Mouse (Mus musculus): ENCODE data around the gene Cenpk.
"Not testable (repeated sequence)": the region's sequence is repeated elsewhere in the genome, so short reads cannot be mapped to it uniquely, and the experiment has no call there.

Cenpk gene

DNA sequence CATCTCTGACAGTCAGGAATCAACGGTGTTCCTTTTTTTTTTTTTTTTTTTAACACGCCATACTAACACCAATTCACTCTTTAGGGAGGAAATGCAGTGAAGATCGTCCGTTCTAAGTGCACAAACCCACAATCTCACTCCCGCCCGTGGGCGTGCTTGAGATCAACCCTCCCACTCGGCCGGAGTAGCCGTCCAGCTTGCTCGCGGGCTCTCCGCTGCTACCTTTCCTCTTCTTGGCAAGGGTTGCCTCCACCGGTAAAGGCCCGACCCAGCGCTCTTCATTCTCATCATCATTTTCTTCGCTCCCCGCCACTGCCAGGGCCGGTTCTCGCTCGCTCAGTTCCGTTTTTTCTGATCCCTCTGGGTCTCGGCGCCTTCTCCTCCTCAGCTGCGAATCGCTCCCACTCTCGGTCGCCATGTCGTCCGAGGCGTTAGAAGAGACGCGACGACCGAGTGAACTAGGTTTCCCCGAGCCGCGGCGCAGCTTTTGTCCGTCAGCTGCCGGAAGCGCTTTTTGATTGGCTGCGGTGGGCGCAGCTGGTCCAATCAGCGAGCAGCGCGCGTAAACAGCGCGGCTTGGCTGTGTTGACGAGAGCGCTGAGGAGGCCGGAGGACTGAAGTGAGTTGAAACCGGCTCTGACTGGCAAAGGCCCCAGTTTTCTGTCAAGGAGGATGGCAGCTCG is at the start of gene Cenpk, which contains the start of gene Ppwd1:
Gene Cenpk (plus strand): TSS at position 228 of the 683 bp plus-strand sequence.
Gene Ppwd1 (minus strand): TSS at position 460 of the 683 bp plus-strand sequence.
- peak; percentile 93 for DNase-seq (ENCODE audit: low read depth, low spot score)

- peak; percentile 96 for DNase-seq (ENCODE audit: low read depth, low spot score)
Measured at GRCm38 (mm10) chr13:104178650-104179121, 49.7 kb upstream of the Cenpk start, which contains the start of gene Trim23. Gene Trim23, plus strand, starts transcription at chr13:104178797.

- no peak for DNase-seq (ENCODE audit: low read depth, low spot score)
Measured at GRCm38 (mm10) chr13:104179176-104179888, 49.1 kb upstream of the Cenpk start.

GRCm38 (mm10) chr13:104187357-104187756 is 41.1 kb upstream of the Cenpk start:
- DNase-seq (ENCODE audit: low read depth, low spot score) = no peak

GRCm38 (mm10) chr13:104195891-104196290 is 32.5 kb upstream of the Cenpk start:
- not testable (repeated sequence) for DNase-seq (ENCODE audit: low read depth, low spot score)

DNA sequence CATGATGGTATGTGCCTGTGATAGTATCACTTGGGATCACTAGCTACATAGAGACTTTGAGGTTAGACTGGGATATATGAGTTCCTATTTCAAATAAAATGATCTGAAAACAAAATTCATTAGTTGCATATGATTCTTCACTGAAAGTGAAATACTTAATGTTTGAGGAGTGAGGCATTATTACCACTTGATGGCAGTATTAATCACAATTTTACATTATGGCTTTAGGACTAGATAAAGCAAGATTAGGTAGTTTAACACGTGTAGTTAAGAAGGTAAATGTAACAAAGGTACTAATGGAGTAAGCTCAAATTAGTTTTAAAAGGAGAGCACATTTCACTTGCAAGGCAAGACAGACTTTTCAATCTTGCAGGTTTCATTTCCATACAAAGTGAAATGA is 24.1 kb upstream of the Cenpk start:
- DNase-seq (ENCODE audit: low read depth, low spot score) = no peak

DNA sequence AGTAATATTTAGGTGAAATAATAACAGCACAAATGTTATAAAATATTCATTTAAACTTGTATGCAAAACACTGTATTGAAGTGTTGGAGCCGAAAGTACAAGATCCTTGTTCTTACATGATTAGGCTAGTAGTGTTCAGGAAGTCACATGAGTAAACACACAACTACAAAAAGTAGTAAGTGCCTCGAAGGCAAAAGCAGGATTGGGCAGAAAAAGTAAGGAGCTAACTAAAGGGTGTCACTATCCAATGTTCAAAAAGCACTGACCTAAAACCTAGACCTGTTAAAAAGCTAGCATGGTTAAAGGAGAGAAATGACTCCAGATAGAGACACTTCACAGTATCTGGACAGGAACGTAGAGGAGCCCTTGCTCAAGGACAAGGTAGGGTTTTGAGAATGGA is 933 bp upstream of the Cenpk start:
- no peak for DNase-seq (ENCODE audit: low read depth, low spot score)

GRCm38 (mm10) chr13:104229181-104229580 is 770 bp downstream of the Cenpk start:
- no peak for DNase-seq (ENCODE audit: low read depth, low spot score)

- DNase-seq (ENCODE audit: low read depth, low spot score) = no peak
Measured at GRCm38 (mm10) chr13:104258997-104259396, 30.6 kb downstream of the Cenpk start.

DNA sequence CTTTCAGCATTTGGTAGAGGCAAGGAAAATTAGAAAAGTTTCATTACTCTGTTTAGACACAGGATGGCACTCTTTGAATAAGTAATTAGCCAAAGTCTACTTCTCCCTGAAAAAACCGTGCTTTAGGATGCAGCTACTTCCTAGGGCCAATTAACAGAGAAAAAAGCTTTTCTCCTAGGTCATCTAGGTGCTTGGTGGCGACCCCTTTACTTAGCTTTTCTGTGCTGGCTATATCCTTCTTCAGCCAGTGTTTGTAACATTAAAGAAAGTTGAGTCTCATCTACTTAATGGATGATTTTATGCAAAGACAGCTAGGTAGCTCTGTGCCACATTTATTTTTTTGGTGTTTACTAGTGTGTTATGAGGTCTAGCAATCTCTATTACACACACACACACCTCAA is 56.6 kb downstream of the Cenpk start:
- DNase-seq (ENCODE audit: low read depth, low spot score) = no peak

- no peak for DNase-seq (ENCODE audit: low read depth, low spot score)
Measured at GRCm38 (mm10) chr13:104285737-104286311, 57.4 kb downstream of the Cenpk start.

DNA sequence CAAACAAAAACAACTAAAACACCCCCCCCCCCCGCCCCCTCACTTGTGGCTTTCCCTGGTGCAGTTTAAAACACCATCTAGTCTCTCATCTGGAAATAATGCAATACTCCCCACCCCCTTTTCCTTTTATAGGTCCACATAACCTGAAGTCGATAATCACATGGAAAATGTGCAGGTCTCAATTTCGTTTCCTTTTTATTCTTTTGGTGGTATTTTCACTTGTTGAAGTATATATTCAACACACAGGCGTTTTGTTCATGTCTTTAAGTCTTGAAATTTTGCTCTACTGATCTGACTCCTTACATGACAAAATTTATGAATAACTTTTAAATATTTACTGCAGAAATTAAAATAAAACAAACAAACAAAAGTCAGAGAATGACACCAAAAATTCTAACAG is 57.9 kb downstream of the Cenpk start:
- no peak for DNase-seq (ENCODE audit: low read depth, low spot score)

GRCm38 (mm10) chr13:104286897-104287309 is 58.5 kb downstream of the Cenpk start:
- DNase-seq (ENCODE audit: low read depth, low spot score) = peak; percentile 77

- no peak for DNase-seq (ENCODE audit: low read depth, low spot score)
Measured at GRCm38 (mm10) chr13:104287366-104288225, 59.2 kb downstream of the Cenpk start, which contains the start of gene Adamts6. Gene Adamts6, plus strand, starts transcription at chr13:104287835.

DNA sequence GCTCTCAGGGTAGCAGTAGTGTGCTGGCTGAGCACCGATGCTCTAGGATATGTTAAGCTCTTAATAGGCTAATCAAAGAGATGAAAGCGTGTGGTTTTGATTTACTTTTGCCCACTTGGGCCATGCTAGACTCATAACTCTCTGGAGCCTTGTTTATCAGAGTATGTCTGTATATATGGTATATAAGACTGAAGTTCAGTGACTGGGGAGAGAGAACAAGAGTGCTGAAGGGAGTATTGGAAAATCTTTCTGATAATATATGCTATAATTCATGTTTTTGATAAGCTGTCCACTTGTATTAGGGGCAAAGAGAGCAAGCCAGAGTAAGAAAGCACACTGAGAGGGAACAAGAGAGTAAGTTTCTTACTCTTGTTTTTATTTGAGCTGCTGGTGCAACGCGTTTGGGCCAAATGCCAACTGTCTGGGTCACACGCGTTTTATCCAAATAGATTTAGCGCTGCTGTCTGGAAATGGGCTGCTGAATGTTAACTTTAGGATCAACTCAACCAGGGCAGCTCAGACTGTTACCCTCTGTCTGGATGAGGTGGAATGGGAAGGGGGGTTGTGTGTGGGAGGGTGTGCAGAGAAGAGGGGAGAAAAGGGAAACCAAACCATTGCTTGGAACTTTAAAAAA is 59.9 kb downstream of the Cenpk start:
- DNase-seq (ENCODE audit: low read depth, low spot score) = no peak

GRCm38 (mm10) chr13:104289176-104289575 is 60.8 kb downstream of the Cenpk start:
- DNase-seq (ENCODE audit: low read depth, low spot score) = no peak

GRCm38 (mm10) chr13:104295472-104295871 is 67.1 kb downstream of the Cenpk start:
- DNase-seq (ENCODE audit: low read depth, low spot score) = no peak

Data from brain, embryonic 18.5 days (tissue).